ENCODE assay signal across 8 mouse cellular contexts in genomic region chr16:17234916-17235665, GRCm38 (mm10). TPM values are rescaled to one million over a fixed set of nuclear protein-coding genes. Genes with fewer than 3 reads are reported as not detected.
DNase-seq lines count a peak whose midpoint lies in the region; ATAC-seq and TF ChIP-seq lines count a peak whose summit lies in the region.

No protein-coding gene starts in this region.

- TF ChIP-seq POLR2A in limb, embryonic 14.5 days (IDR thresholded peaks at IDR 0.05; ENCODE audit: borderline replicate concordance, extremely low read depth, insufficient read depth, insufficient read length) = no peak

- 31% methylated on average over 9 of the region's 9 CpGs for WGBS in embryonic facial prominence, embryonic 14.5 days
- WGBS in hindbrain, embryonic 15.5 days = 38% methylated on average over 9 of the region's 9 CpGs
- WGBS in limb, embryonic 14.5 days = 14% methylated on average over 9 of the region's 9 CpGs
- 52% methylated on average over 9 of the region's 9 CpGs for WGBS in neural tube, embryonic 12.5 days

- no peaks in the 10 kb centered on the region for H3K36me3 ChIP-seq in embryonic facial prominence, embryonic 14.5 days (ENCODE audit: control insufficient read depth, insufficient read depth, low read length)
- no peaks in the 10 kb centered on the region for H3K36me3 ChIP-seq in hindbrain, embryonic 15.5 days
- H3K36me3 ChIP-seq in limb, embryonic 14.5 days (ENCODE audit: control insufficient read depth, insufficient read depth, low read length) = no peaks in the 10 kb centered on the region
- H3K36me3 ChIP-seq in neural tube, embryonic 12.5 days = no peaks in the 10 kb centered on the region

- peak overlapping the region; percentile 91 for H3K27ac ChIP-seq in embryonic facial prominence, embryonic 14.5 days (replicated peaks; ENCODE audit: low read depth, low read length)
- H3K27ac ChIP-seq in hindbrain, embryonic 15.5 days (replicated peaks) = 0 out of 2 replicates have a peak overlapping the region, but pooled peaks have one; percentile 95
- H3K27ac ChIP-seq in limb, embryonic 14.5 days (replicated peaks; ENCODE audit: low read depth, low read length) = peak overlapping the region; percentile 89; the same call in 1 of the 2 replicates
- H3K27ac ChIP-seq in neural tube, embryonic 12.5 days = no peak overlapping the region

- H3K4me2 ChIP-seq in embryonic facial prominence, embryonic 14.5 days (ENCODE audit: low read depth, low read length) = peak overlapping the region; percentile 86
- H3K4me2 ChIP-seq in hindbrain, embryonic 15.5 days = peak overlapping the region; percentile 81
- H3K4me2 ChIP-seq in limb, embryonic 14.5 days (replicated peaks; ENCODE audit: low read depth, low read length, severe bottlenecking) = peak overlapping the region; percentile 71
- peak overlapping the region; percentile 78 for H3K4me2 ChIP-seq in neural tube, embryonic 12.5 days (replicated peaks)

- ATAC-seq in embryonic facial prominence, embryonic 14.5 days (ENCODE audit: low read depth) = no peak
- no peak for ATAC-seq in hindbrain, embryonic 15.5 days (ENCODE audit: low FRiP score, low read depth)
- ATAC-seq in limb, embryonic 14.5 days (ENCODE audit: low FRiP score, low read depth) = no peak
- ATAC-seq in neural tube, embryonic 12.5 days (ENCODE audit: low FRiP score, low read depth) = no peak

- peak overlapping the region; percentile 95 for H3K9ac ChIP-seq in embryonic facial prominence, embryonic 14.5 days (ENCODE audit: low read depth, low read length)
- peak overlapping the region; percentile 91 for H3K9ac ChIP-seq in hindbrain, embryonic 15.5 days
- H3K9ac ChIP-seq in limb, embryonic 14.5 days (ENCODE audit: low read depth, low read length, severe bottlenecking) = peak overlapping the region; percentile 85; the same call in 1 of the 2 replicates
- peak overlapping the region; percentile 90 for H3K9ac ChIP-seq in neural tube, embryonic 12.5 days

- H3K9me3 ChIP-seq in embryonic facial prominence, embryonic 14.5 days (ENCODE audit: control insufficient read depth, low read length) = peaks cover 2% of the 10 kb centered on the region; the same call in 1 of the 2 replicates
- H3K9me3 ChIP-seq in hindbrain, embryonic 15.5 days = no peaks in the 10 kb centered on the region
- no peaks in the 10 kb centered on the region for H3K9me3 ChIP-seq in limb, embryonic 14.5 days (ENCODE audit: control insufficient read depth, low read length)
- H3K9me3 ChIP-seq in neural tube, embryonic 12.5 days = no peaks in the 10 kb centered on the region

- H3K4me1 ChIP-seq in embryonic facial prominence, embryonic 14.5 days (ENCODE audit: control insufficient read depth, insufficient read depth, low read length) = peaks cover 16% of the 10 kb centered on the region
- peaks cover 56% of the 10 kb centered on the region for H3K4me1 ChIP-seq in hindbrain, embryonic 15.5 days (replicated peaks)
- peaks cover 30% of the 10 kb centered on the region for H3K4me1 ChIP-seq in limb, embryonic 14.5 days (ENCODE audit: control insufficient read depth, insufficient read depth, low read length)
- H3K4me1 ChIP-seq in neural tube, embryonic 12.5 days = peaks cover 35% of the 10 kb centered on the region

- DNase-seq in urinary bladder, adult 2 months (ENCODE audit: low spot score) = peak; percentile 25
- DNase-seq in urinary bladder, postnatal 10 days (ENCODE audit: low spot score) = no peak
- peak; percentile 73 for DNase-seq in embryonic facial prominence, embryonic 14.5 days (ENCODE audit: low spot score)
- peak; percentile 78 for DNase-seq in limb, embryonic 14.5 days (ENCODE audit: low spot score)
- no peak for DNase-seq in thymus, adult 18-20 months
- DNase-seq in testis, postnatal 14 days (ENCODE audit: low spot score) = no peak

- peak overlapping the region; percentile 95 for H3K4me3 ChIP-seq in embryonic facial prominence, embryonic 14.5 days (ENCODE audit: low read depth, low read length)
- peak overlapping the region; percentile 83 for H3K4me3 ChIP-seq in hindbrain, embryonic 15.5 days
- peak overlapping the region; percentile 74 for H3K4me3 ChIP-seq in limb, embryonic 14.5 days (replicated peaks; ENCODE audit: low read length)
- peak overlapping the region; percentile 87 for H3K4me3 ChIP-seq in neural tube, embryonic 12.5 days

- H3K27me3 ChIP-seq in embryonic facial prominence, embryonic 14.5 days (replicated peaks; ENCODE audit: control insufficient read depth, insufficient read depth, low read length) = no peaks in the 10 kb centered on the region
- no peaks in the 10 kb centered on the region for H3K27me3 ChIP-seq in hindbrain, embryonic 15.5 days
- no peaks in the 10 kb centered on the region for H3K27me3 ChIP-seq in limb, embryonic 14.5 days (ENCODE audit: control insufficient read depth, insufficient read depth, low read length)
- no peaks in the 10 kb centered on the region for H3K27me3 ChIP-seq in neural tube, embryonic 12.5 days (replicated peaks)

RNA-seq across cellular contexts. Expression of gene Hic2, which starts 1.7 kb away (rescaled TPM):
- polyA plus RNA-seq in urinary bladder, adult 2 months (2012; rRNA removed) = 3.5 and 4.7 TPM in 2 replicates
- polyA plus RNA-seq in embryonic facial prominence, embryonic 14.5 days (2014; fragmentation: Nextera tagmentation; extraction: Ambion mirVana) = 3.0 and 3.5 TPM in 2 replicates
- 7.3 and 7.5 TPM in 2 replicates for polyA plus RNA-seq in hindbrain, embryonic 15.5 days (2015; fragmentation: Nextera tagmentation; extraction: Ambion mirVana)
- 7.8 and 9.1 TPM in 2 replicates for polyA plus RNA-seq in limb, embryonic 14.5 days (2012; rRNA removed)
- polyA plus RNA-seq in limb, embryonic 14.5 days (2014; fragmentation: Nextera tagmentation; extraction: Ambion mirVana) = 4.6 and 4.9 TPM in 2 replicates
- 11.7 and 12.4 TPM in 2 replicates for polyA plus RNA-seq in neural tube, embryonic 12.5 days (2016; fragmentation: Nextera tagmentation; extraction: Ambion mirVana)

RNA-seq across cellular contexts. Expression of gene Rimbp3, which starts 26.7 kb away (rescaled TPM):
- 0.26 and 0.37 TPM in 2 replicates for polyA plus RNA-seq in urinary bladder, adult 2 months (2012; rRNA removed)
- polyA plus RNA-seq in embryonic facial prominence, embryonic 14.5 days (2014; fragmentation: Nextera tagmentation; extraction: Ambion mirVana) = 0.17 and 0.34 TPM in 2 replicates
- 1.8 and 1.9 TPM in 2 replicates for polyA plus RNA-seq in hindbrain, embryonic 15.5 days (2015; fragmentation: Nextera tagmentation; extraction: Ambion mirVana)
- 0.21 and 0.22 TPM in 2 replicates for polyA plus RNA-seq in limb, embryonic 14.5 days (2012; rRNA removed)
- polyA plus RNA-seq in limb, embryonic 14.5 days (2014; fragmentation: Nextera tagmentation; extraction: Ambion mirVana) = 0.17 and 0.26 TPM in 2 replicates
- 1.8 and 2.1 TPM in 2 replicates for polyA plus RNA-seq in neural tube, embryonic 12.5 days (2016; fragmentation: Nextera tagmentation; extraction: Ambion mirVana)

RNA-seq across cellular contexts. Expression of gene Ube2l3, which starts 32.6 kb away (rescaled TPM):
- polyA plus RNA-seq in urinary bladder, adult 2 months (2012; rRNA removed) = 105 and 111 TPM in 2 replicates
- polyA plus RNA-seq in embryonic facial prominence, embryonic 14.5 days (2014; fragmentation: Nextera tagmentation; extraction: Ambion mirVana) = 301 and 303 TPM in 2 replicates
- 281 and 286 TPM in 2 replicates for polyA plus RNA-seq in hindbrain, embryonic 15.5 days (2015; fragmentation: Nextera tagmentation; extraction: Ambion mirVana)
- polyA plus RNA-seq in limb, embryonic 14.5 days (2012; rRNA removed) = 91.1 and 124 TPM in 2 replicates
- 304 and 323 TPM in 2 replicates for polyA plus RNA-seq in limb, embryonic 14.5 days (2014; fragmentation: Nextera tagmentation; extraction: Ambion mirVana)
- polyA plus RNA-seq in neural tube, embryonic 12.5 days (2016; fragmentation: Nextera tagmentation; extraction: Ambion mirVana) = 342 and 364 TPM in 2 replicates

RNA-seq across cellular contexts. Expression of gene Tmem191c, which starts 40.8 kb away (rescaled TPM):
- 30.4 and 31.6 TPM in 2 replicates for polyA plus RNA-seq in urinary bladder, adult 2 months (2012; rRNA removed)
- polyA plus RNA-seq in embryonic facial prominence, embryonic 14.5 days (2014; fragmentation: Nextera tagmentation; extraction: Ambion mirVana) = 6.2 and 10.0 TPM in 2 replicates
- polyA plus RNA-seq in hindbrain, embryonic 15.5 days (2015; fragmentation: Nextera tagmentation; extraction: Ambion mirVana) = 75.2 and 81.9 TPM in 2 replicates
- 23.8 and 28.2 TPM in 2 replicates for polyA plus RNA-seq in limb, embryonic 14.5 days (2012; rRNA removed)
- polyA plus RNA-seq in limb, embryonic 14.5 days (2014; fragmentation: Nextera tagmentation; extraction: Ambion mirVana) = 7.5 and 8.2 TPM in 2 replicates
- 22.8 and 23.1 TPM in 2 replicates for polyA plus RNA-seq in neural tube, embryonic 12.5 days (2016; fragmentation: Nextera tagmentation; extraction: Ambion mirVana)

Comparison
In these comparisons a context has a peak if more than half of its experiments do, and no peak if none do; other contexts are left out.
1. DNase-seq: peak in urinary bladder, adult 2 months (single experiment), embryonic facial prominence, embryonic 14.5 days (single experiment) and limb, embryonic 14.5 days (single experiment); none in urinary bladder, postnatal 10 days (single experiment), thymus, adult 18-20 months (0 of 2) and testis, postnatal 14 days (single experiment).
2. Peak in every context shown above with its lines, with median percentiles within 50 percentile points of each other: H3K4me2 ChIP-seq, H3K4me3 ChIP-seq and H3K9ac ChIP-seq.